Mouse (Mus musculus) bone marrow, adult 2 months (tissue): ENCODE data around the gene Maml2.

Source experiments
- CTCF ChIP-seq: fragments of 200-500 bp; IDR thresholded peaks from 2 replicates; pipeline ENCODE4 v1.5.1; 2011; ENCODE audit warnings: low read length, control low read depth; ENCODE audit not compliant: control insufficient read depth, insufficient read depth
- POLR2A ChIP-seq: fragments of 200-500 bp; IDR thresholded peaks from 2 replicates; pipeline ENCODE4 v1.6.1; 2011; ENCODE audit warnings: low read depth, mild to moderate bottlenecking, control low read depth, low read length, borderline replicate concordance; ENCODE audit not compliant: control insufficient read depth

DNA sequence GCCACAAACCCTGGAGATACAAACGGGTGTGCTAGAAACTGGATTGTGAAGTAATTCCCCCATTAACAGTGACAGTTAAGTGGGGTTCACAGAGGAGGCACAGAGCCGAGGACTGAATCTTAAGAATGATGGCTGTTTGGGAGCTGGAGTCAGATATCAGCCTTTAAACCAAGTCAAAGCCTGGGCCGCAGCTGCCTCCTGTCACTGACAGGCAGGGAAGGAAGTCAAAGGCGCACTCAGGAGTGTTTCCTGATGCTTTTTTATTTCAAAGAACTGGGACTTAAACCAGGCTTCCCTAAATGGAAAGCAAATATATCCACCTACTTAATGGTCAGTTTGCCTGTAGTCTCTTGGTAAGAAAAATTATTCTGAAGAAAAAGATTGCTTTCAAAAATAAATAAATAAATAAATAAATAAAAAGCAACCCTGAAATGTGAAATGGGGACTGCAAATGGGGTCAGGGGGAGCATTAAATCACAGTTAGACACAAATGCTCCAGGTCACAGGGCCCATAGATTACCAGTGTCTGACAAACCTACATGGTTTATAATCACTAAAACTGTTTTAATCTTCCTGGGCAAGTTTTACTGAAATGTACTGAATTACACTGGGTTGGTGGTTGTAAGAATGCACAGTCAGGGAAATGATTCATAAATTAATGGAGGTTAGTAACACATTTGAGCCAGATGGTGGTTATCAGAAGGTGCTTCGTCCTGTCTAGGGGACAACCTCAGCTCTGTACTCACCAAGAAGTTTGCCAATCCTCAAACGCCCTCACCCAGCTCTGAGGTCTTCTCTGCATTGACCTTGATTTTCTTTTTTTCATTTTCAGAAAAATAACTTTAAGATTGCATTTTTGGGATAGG lies 209.4 kb downstream of the Maml2 start:
- TF ChIP-seq CTCF = no peak
- no peak for TF ChIP-seq POLR2A
